Mouse (Mus musculus): Measurements from ENCODE around the gene Eftud2. TPM values are rescaled to one million over a fixed set of nuclear protein-coding genes. Genes with fewer than 3 reads are reported as not detected.
A peak's percentile ranks its signal among the peaks of the same experiment; 100 is the strongest.

The Eftud2 gene
- total RNA-seq, 2 experiments from 2014 or later: 129 to 139 TPM

DNA sequence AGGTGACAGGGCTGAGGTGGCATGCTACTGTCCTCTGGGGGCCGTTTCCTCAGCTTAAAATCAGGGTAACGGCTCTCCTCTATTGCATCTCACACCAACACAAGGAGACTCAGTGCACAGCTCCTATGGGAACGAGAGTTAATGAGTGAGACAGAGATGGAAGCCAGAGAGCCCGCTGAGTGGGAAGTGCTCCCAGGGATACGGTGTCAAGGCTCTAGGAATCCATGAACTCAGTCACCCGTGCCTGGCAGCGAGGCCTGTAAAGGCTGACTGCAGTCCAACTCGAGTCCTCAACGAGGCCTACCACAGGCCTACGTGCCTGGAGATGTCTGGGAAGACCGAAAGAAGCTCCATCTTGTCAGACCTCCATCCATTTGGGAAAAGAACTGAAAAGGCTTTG, 21.8 kb downstream of the Eftud2 start:
- H3K27ac ChIP-seq: no peak overlapping the region
- no peak overlapping the region for H3K4me3 ChIP-seq
- no peak for TF ChIP-seq CTCF (conservative IDR thresholded peaks at IDR 0.05)
- no peak for DNase-seq (ENCODE audit: low spot score in 2 of 2)

GRCm38 (mm10) chr11:102855941-102856340, 24.8 kb downstream of the Eftud2 start:
- Histone ChIP-seq H3K27ac (no peak overlapping the region), H3K4me3 (no peak overlapping the region)
- DNase-seq (ENCODE audit: low spot score in 2 of 2): no peak
- TF ChIP-seq CTCF (conservative IDR thresholded peaks at IDR 0.05): no peak

GRCm38 (mm10) chr11:102853760-102854159, 27.0 kb downstream of the Eftud2 start:
- Histone ChIP-seq H3K27ac (no peak overlapping the region), H3K4me3 (no peak overlapping the region)
- peak; percentile 75 for TF ChIP-seq CTCF (conservative IDR thresholded peaks at IDR 0.05)
- DNase-seq (ENCODE audit: low spot score in 2 of 2): no peak

- H3K27ac ChIP-seq: no peak overlapping the region
- TF ChIP-seq CTCF (conservative IDR thresholded peaks at IDR 0.05): peak; percentile 79
- DNase-seq (ENCODE audit: low spot score in 2 of 2): peak in 1 of 2 experiments; percentile 33
- no peak overlapping the region for H3K4me3 ChIP-seq
Observed at GRCm38 (mm10) chr11:102851883-102852282, 28.9 kb downstream of the Eftud2 start.

- no peak for TF ChIP-seq CTCF (conservative IDR thresholded peaks at IDR 0.05)
- DNase-seq (ENCODE audit: low spot score in 2 of 2): no peak
- no peak overlapping the region for H3K4me3 ChIP-seq
- no peak overlapping the region for H3K27ac ChIP-seq
Observed at GRCm38 (mm10) chr11:102845926-102846325, 34.9 kb downstream of the Eftud2 start.

DNA sequence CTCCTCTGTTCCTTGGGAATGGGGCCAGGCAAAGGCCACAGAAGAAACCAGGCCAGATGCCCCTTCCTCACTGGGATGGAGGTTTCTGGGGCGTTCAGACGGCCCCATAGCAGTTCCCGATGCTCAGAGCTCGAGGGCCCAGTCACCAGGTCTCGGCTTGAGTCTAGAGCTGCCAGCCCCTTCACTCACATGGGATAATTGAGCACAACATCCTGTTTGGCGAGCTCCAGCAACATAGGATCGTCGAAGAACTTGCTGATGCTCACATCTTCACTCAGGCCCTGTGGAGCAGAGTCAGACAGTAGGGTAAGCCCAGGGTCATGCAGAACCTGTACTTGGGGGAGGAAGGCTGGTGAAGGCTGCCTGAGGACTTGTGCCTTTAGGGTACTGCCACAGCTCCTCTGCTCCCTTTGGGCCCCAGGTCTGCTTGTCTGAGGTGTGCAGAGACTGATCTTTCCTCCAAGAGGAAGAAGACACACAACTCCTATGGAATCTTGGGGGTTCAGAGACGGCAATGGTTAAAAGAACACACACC, 42.1 kb downstream of the Eftud2 start:
- H3K27ac ChIP-seq: no peak overlapping the region; the same call in 1 of the 2 replicates
- TF ChIP-seq CTCF (conservative IDR thresholded peaks at IDR 0.05): no peak
- H3K4me3 ChIP-seq: no peak overlapping the region
- DNase-seq (ENCODE audit: low spot score in 2 of 2): no peak

GRCm38 (mm10) chr11:102838126-102838525, 42.7 kb downstream of the Eftud2 start:
- no peak overlapping the region for H3K27ac ChIP-seq
- H3K4me3 ChIP-seq: no peak overlapping the region
- DNase-seq (ENCODE audit: low spot score in 2 of 2): no peak
- no peak for TF ChIP-seq CTCF (conservative IDR thresholded peaks at IDR 0.05)

DNA sequence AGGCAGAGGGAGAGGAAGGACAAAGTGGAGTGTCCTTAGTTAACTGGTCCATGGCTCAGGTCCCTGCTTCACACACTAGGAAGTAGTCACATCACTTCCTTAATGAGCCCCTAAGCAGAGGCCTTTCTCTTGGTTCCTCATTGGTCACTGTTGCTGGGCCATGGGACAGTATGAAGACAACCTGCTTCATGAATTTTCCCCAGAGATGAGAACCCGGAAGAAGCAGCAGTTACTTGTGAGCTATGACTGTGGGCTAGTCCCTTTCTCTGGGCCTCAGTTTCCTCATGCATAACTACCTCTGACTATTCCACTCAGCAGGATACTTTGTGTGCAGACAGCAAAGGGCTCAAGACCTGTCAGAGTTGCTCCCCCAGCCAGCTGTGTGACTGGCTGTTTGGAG, 43.4 kb downstream of the Eftud2 start:
- Histone ChIP-seq H3K4me3 (no peak overlapping the region), H3K27ac (no peak overlapping the region)
- no peak for TF ChIP-seq CTCF (conservative IDR thresholded peaks at IDR 0.05)
- DNase-seq (ENCODE audit: low spot score in 2 of 2): no peak

DNA sequence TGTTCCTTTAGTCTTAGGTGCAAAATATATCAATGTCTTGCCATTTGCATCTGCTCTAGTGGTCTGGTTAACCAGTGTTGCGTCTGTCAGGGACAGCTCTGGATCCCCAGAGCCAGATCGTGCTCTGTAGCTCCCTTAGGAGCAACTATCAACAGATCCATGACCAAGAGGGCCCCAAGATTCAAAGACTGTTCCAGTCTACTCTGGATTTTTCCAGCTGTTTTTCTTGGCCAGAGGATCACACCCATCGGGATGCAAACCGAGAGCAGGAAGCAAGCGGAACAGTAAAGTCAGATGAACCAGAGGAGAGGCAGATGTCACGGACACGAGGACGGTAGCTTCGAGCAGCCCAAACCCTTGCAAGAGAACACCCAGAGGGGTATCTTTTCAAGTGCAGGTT, 44.6 kb downstream of the Eftud2 start:
- TF ChIP-seq CTCF (conservative IDR thresholded peaks at IDR 0.05): no peak
- Histone ChIP-seq H3K27ac (no peak overlapping the region), H3K4me3 (no peak overlapping the region)
- DNase-seq (ENCODE audit: low spot score in 2 of 2): no peak

GRCm38 (mm10) chr11:102835549-102835948, 45.2 kb downstream of the Eftud2 start, which contains the start of gene Higd1b:
Gene Higd1b, plus strand, starts transcription at chr11:102835849.
- no peak for TF ChIP-seq CTCF (conservative IDR thresholded peaks at IDR 0.05)
- Histone ChIP-seq H3K27ac (no peak within 1 kb of the TSS), H3K4me3 (no peak within 1 kb of the TSS)
- DNase-seq (ENCODE audit: low spot score in 2 of 2): no peak

DNA sequence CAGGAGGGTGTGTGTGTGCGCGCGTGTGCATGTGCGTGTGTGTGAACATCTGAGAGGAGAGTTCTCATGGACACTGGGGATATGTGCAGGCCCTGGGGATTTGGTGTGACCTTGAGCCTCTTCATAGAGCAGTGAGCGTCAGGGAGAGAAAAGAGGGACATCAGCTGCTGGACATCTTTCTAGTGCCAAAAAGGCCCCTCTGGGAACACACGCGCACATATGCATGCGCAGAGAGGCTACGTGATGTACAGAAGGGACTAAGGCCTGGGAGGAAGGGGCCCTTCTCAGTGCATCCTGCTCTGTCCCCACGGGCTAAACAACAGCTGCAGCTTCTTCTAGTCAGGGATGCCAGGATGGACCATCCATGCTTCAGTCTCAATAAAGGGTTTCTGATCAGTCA, 46.6 kb downstream of the Eftud2 start:
- Histone ChIP-seq H3K27ac (no peak overlapping the region), H3K4me3 (no peak overlapping the region)
- no peak for TF ChIP-seq CTCF (conservative IDR thresholded peaks at IDR 0.05)
- DNase-seq (ENCODE audit: low spot score in 2 of 2): no peak

GRCm38 (mm10) chr11:102832700-102833297, 48.0 kb downstream of the Eftud2 start:
- no peak for TF ChIP-seq CTCF (conservative IDR thresholded peaks at IDR 0.05)
- Histone ChIP-seq H3K4me3 (no peak overlapping the region), H3K27ac (no peak overlapping the region)
- no peak for DNase-seq (ENCODE audit: low spot score in 2 of 2)

GRCm38 (mm10) chr11:102830276-102830675, 50.5 kb downstream of the Eftud2 start:
- TF ChIP-seq CTCF (conservative IDR thresholded peaks at IDR 0.05): no peak
- no peak overlapping the region for H3K27ac ChIP-seq
- H3K4me3 ChIP-seq: no peak overlapping the region
- no peak for DNase-seq (ENCODE audit: low spot score in 2 of 2)

DNA sequence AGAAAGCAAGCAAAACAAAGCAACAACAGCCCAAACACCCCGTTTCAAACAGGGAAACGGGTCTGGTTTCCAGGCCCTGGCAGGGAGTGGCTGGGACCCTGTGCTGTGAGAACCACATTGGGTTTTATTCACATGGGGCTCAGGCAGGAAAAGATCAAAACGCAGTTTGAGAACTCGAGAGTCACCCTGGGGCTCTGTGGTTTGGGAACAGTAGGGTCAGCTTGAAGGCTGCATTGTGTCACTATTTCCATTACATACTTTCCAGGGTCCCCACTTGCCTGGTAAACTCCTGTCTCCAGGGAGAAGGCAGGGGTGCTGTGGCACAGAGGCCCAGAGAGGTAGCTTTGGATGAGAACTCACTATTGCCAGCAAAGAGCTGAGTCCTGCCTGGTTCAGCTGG, 53.7 kb downstream of the Eftud2 start:
- TF ChIP-seq CTCF (conservative IDR thresholded peaks at IDR 0.05): no peak
- no peak overlapping the region for H3K27ac ChIP-seq
- H3K4me3 ChIP-seq: no peak overlapping the region
- DNase-seq (ENCODE audit: low spot score in 2 of 2): no peak
